Mouse (Mus musculus) heart, embryonic 14.5 days (tissue): ENCODE measurements around the gene Lgr5. TPM values are rescaled to one million over a fixed set of nuclear protein-coding genes. Genes with fewer than 3 reads are reported as not detected.
A peak's percentile ranks its signal among the peaks of the same experiment; 100 is the strongest.

ENCODE experiments used
- ATAC-seq: fragments of 200-750 bp; cut with Nextera tagmentation; 2 replicates; pipeline ENCODE4 v1.8.0; 2017; ENCODE audit warnings: low read depth, moderate TSS enrichment; ENCODE audit not compliant: insufficient number of reproducible peaks, insufficient read depth, low FRiP score
- H3K27ac ChIP-seq, 2 experiments: fragments of 200-500 bp in 1 of 2; fragments of 300-500 bp in 1 of 2; sonication (generic) in 1 of 2; replicated peaks in 1 of 2; 2 replicates each; pipeline ENCODE4 v1.5.1; 2012 to 2014; ENCODE audit warnings: low read depth in 2 of 2, low read length in 2 of 2, control low read depth in 1 of 2, mild to moderate bottlenecking in 1 of 2, mixed read lengths in 1 of 2; ENCODE audit not compliant: control insufficient read depth in 1 of 2, insufficient read depth in 1 of 2
- H3K27me3 ChIP-seq: fragments of 300-500 bp; sonication (generic); 2 replicates; pipeline ENCODE4 v1.6.1; 2014; ENCODE audit warnings: mild to moderate bottlenecking, low read length, control low read depth; ENCODE audit not compliant: control insufficient read depth, insufficient read depth
- H3K36me3 ChIP-seq: fragments of 300-500 bp; sonication (generic); 2 replicates; pipeline ENCODE4 v1.6.1; 2014; ENCODE audit warnings: mild to moderate bottlenecking, control low read depth, low read length, mixed read lengths; ENCODE audit not compliant: control insufficient read depth, insufficient read depth
- H3K4me1 ChIP-seq, 2 experiments: fragments of 200-500 bp in 1 of 2; fragments of 300-500 bp in 1 of 2; sonication (generic) in 1 of 2; 2 replicates each; pipeline ENCODE4 v1.6.1; 2012 to 2014; ENCODE audit warnings: low read length in 2 of 2, control low read depth in 1 of 2, mixed read lengths in 1 of 2; ENCODE audit not compliant: control insufficient read depth in 2 of 2, insufficient read depth in 2 of 2
- H3K4me2 ChIP-seq: fragments of 300-500 bp; sonication (generic); 2 replicates; pipeline ENCODE4 v1.6.1; 2014; ENCODE audit warnings: mild to moderate bottlenecking, low read length
- H3K4me3 ChIP-seq, 2 experiments: fragments of 200-500 bp in 1 of 2; fragments of 300-500 bp in 1 of 2; sonication (generic) in 1 of 2; 2 replicates each; pipeline ENCODE4 v1.5.1; 2012 to 2014; ENCODE audit warnings: low read length in 2 of 2, mild to moderate bottlenecking in 2 of 2, control low read depth in 1 of 2, low read depth in 1 of 2, moderate library complexity in 1 of 2; ENCODE audit not compliant: control insufficient read depth in 1 of 2, insufficient read depth in 1 of 2
- H3K9ac ChIP-seq: fragments of 300-500 bp; sonication (generic); 2 replicates; pipeline ENCODE4 v1.6.1; 2014; ENCODE audit warnings: mild to moderate bottlenecking, low read length
- H3K9me3 ChIP-seq: fragments of 300-500 bp; sonication (generic); 2 replicates; pipeline ENCODE4 v1.6.1; 2016; ENCODE audit warnings: low read length, control low read depth; ENCODE audit not compliant: control insufficient read depth
- WGBS: fragments of 180-500 bp; shearing (Covaris S2); extraction: QIAGEN DNeasy Blood & Tissue Kit; methylation state at CpG from one replicate; pipeline ENCODE4 v1.1.7; 2014; 5-methylcytosine and 5-hydroxymethylcytosine counted together
- polyA plus RNA-seq: library from polyadenylated mRNA; unstranded; fragments of >200 nt; fragmentation: Nextera tagmentation; extraction: Ambion mirVana; gene quantifications from 2 replicates; pipeline ENCODE4 v1.2.1, GENCODE M21; 2014

Gene Lgr5
- polyA plus RNA-seq, 1 experiment from 2014 or later, result 0.19 TPM

- ATAC-seq, result no peak
Observed at GRCm38 (mm10) chr10:115595748-115596147, 8.2 kb upstream of the Lgr5 start.

GRCm38 (mm10) chr10:115593651-115594050 lies 6.1 kb upstream of the Lgr5 start:
- Histone ChIP-seq H3K4me2 (no peak overlapping the region), H3K36me3 (no peaks in the 10 kb centered on the region), H3K4me1 (no peaks in the 10 kb centered on the region), H3K4me3 (no peak overlapping the region), H3K9ac (no peak overlapping the region), H3K9me3 (no peaks in the 10 kb centered on the region), H3K27ac (no peak overlapping the region), H3K27me3 (peaks cover 11% of the 10 kb centered on the region)
- no peak for ATAC-seq
- 83% methylated on average over 6 of the region's 6 CpGs for WGBS

More at GRCm38 (mm10) chr10:115595748-115596147, 8.2 kb upstream of the Lgr5 start:
- Histone ChIP-seq H3K9ac (no peak overlapping the region), H3K4me3 (no peak overlapping the region), H3K27ac (no peak overlapping the region), H3K4me2 (no peak overlapping the region), H3K27me3 (no peaks in the 10 kb centered on the region), H3K36me3 (no peaks in the 10 kb centered on the region), H3K4me1 (no peaks in the 10 kb centered on the region), H3K9me3 (no peaks in the 10 kb centered on the region)
- 85% methylated on average over 1 of the region's 1 CpGs for WGBS

GRCm38 (mm10) chr10:115593221-115593620 lies 5.6 kb upstream of the Lgr5 start:
- H3K36me3 ChIP-seq, result no peaks in the 10 kb centered on the region
- WGBS, result 70% methylated on average over 11 of the region's 11 CpGs
- no peaks in the 10 kb centered on the region; a peak in 1 of 4 replicates for H3K4me1 ChIP-seq
- peaks cover 15% of the 10 kb centered on the region for H3K27me3 ChIP-seq
- no peak overlapping the region for H3K9ac ChIP-seq
- no peak overlapping the region for H3K27ac ChIP-seq
- ATAC-seq, result no peak
- no peaks in the 10 kb centered on the region for H3K9me3 ChIP-seq
- H3K4me3 ChIP-seq, result no peak overlapping the region
- no peak overlapping the region for H3K4me2 ChIP-seq

GRCm38 (mm10) chr10:115587979-115588378 lies 399 bp upstream of the Lgr5 start:
- H3K27me3 ChIP-seq, result peaks cover 59% of the 10 kb centered on the region
- H3K27ac ChIP-seq, result no peak overlapping the region
- no peaks in the 10 kb centered on the region for H3K9me3 ChIP-seq
- no peak overlapping the region for H3K9ac ChIP-seq
- H3K4me2 ChIP-seq, result peak overlapping the region; percentile 97
- H3K4me3 ChIP-seq, result peak overlapping the region; percentile 49 to 57
- H3K36me3 ChIP-seq, result no peaks in the 10 kb centered on the region
- no peak for ATAC-seq
- H3K4me1 ChIP-seq, result peaks cover 6 to 21% of the 10 kb centered on the region in 2 experiments
- WGBS, result 2% methylated on average over 7 of the region's 7 CpGs

- H3K9me3 ChIP-seq, result no peaks in the 10 kb centered on the region
- no peak overlapping the region for H3K27ac ChIP-seq
- peaks cover 6 to 21% of the 10 kb centered on the region in 2 experiments for H3K4me1 ChIP-seq
- H3K9ac ChIP-seq, result peak overlapping the region; percentile 21; the same call in 1 of the 2 replicates
- H3K36me3 ChIP-seq, result no peaks in the 10 kb centered on the region
- peak overlapping the region; percentile 97 for H3K4me2 ChIP-seq
- peak; percentile 44; the same call in 1 of the 2 replicates for ATAC-seq
- H3K4me3 ChIP-seq, result peak overlapping the region; percentile 49 to 57
- under 1% methylated on average over 41 of the region's 41 CpGs for WGBS
- H3K27me3 ChIP-seq, result peaks cover 59% of the 10 kb centered on the region
Observed at GRCm38 (mm10) chr10:115586246-115587231, 1.0 kb downstream of the Lgr5 start.

- Histone ChIP-seq H3K27me3 (peaks cover 59% of the 10 kb centered on the region), H3K27ac (no peak overlapping the region), H3K4me3 (peak overlapping the region in 1 of 2 experiments; percentile 49; a peak in 2 of 4 replicates), H3K36me3 (no peaks in the 10 kb centered on the region), H3K9ac (no peak overlapping the region; the same call in 1 of the 2 replicates), H3K4me2 (peak overlapping the region; percentile 97), H3K9me3 (no peaks in the 10 kb centered on the region), H3K4me1 (peaks cover 6 to 21% of the 10 kb centered on the region in 2 experiments)
- no peak for ATAC-seq
- 2% methylated on average over 21 of the region's 21 CpGs for WGBS
Observed at GRCm38 (mm10) chr10:115585491-115586245, 1.9 kb downstream of the Lgr5 start.

GRCm38 (mm10) chr10:115584656-115585055 lies 2.9 kb downstream of the Lgr5 start:
- H3K4me3 ChIP-seq, result no peak overlapping the region
- peaks cover 7 to 21% of the 10 kb centered on the region in 2 experiments for H3K4me1 ChIP-seq
- no peak overlapping the region for H3K27ac ChIP-seq
- no peaks in the 10 kb centered on the region for H3K36me3 ChIP-seq
- no peaks in the 10 kb centered on the region for H3K9me3 ChIP-seq
- WGBS, result 29% methylated on average over 11 of the region's 14 CpGs
- no peak overlapping the region for H3K4me2 ChIP-seq
- H3K27me3 ChIP-seq, result peaks cover 58% of the 10 kb centered on the region
- no peak overlapping the region for H3K9ac ChIP-seq
- ATAC-seq, result no peak
